In the genomic region with DNA sequence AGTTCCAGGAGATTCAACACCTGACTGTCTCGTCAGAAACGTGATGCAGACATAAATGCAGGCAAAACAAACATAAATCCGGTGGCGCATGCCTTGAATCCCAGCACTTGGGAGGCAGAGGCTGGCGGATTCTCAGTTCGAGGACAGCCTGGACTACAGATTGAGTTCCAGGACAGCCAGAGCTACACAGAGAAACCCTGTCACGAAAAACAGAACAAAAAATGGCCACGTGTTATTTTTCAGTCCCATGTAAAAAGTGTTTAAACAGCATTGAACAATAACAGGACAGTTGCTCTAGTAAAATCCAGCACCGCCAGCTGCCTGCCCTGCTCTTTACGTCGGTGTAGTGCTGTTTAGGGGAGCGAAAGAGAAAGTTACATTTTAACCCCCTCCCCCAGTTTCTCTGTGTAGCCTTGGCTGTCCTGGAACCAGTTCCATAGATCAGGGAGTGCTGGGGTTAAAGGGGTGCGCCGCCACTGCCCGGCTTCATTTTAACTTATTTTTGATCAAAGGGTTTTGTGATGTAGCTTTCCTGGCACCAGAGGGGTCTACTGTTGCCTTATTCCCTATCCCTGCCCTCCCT, we compare ENCODE assay signal across 1 mouse cellular context.
TF ChIP-seq lines count a peak whose summit lies in the region.

No protein-coding gene starts in this region.

TF ChIP-seq in CH12.LX, 34 proteins besides CTCF, POLR2A, EP300 and RAD21:
- no peak for TF ChIP-seq JUN (IDR thresholded peaks at IDR 0.05; ENCODE audit: insufficient read depth, low read depth, low read length)
- TF ChIP-seq IRF4 (IDR thresholded peaks at IDR 0.05; ENCODE audit: low read depth, low read length): no peak
- TF ChIP-seq ZMIZ1 (IDR thresholded peaks at IDR 0.05; ENCODE audit: low read depth, low read length): peak; percentile 18; the same call in 1 of the 2 replicates
- no peak for TF ChIP-seq TBP (conservative IDR thresholded peaks at IDR 0.05; ENCODE audit: low read depth, low read length)
- TF ChIP-seq PAX5 (IDR thresholded peaks at IDR 0.05; ENCODE audit: low read length): no peak
- no peak for TF ChIP-seq MAZ (IDR thresholded peaks at IDR 0.05; ENCODE audit: low read depth, low read length)
- TF ChIP-seq SMC3 (IDR thresholded peaks at IDR 0.05; ENCODE audit: low read depth, low read length): no peak
- TF ChIP-seq ETS1 (conservative IDR thresholded peaks at IDR 0.05; ENCODE audit: low read depth, low read length): no peak
- peak; percentile 78 for TF ChIP-seq MAX (IDR thresholded peaks at IDR 0.05; ENCODE audit: low read length)
- TF ChIP-seq SIN3A (IDR thresholded peaks at IDR 0.05; ENCODE audit: low read length): 0 out of 2 replicates have a peak, but pooled peaks have one; percentile 22
- no peak for TF ChIP-seq UBTF (IDR thresholded peaks at IDR 0.05; ENCODE audit: low read depth, low read length)
- no peak for TF ChIP-seq USF2 (conservative IDR thresholded peaks at IDR 0.05; ENCODE audit: low read depth, low read length)
- TF ChIP-seq MEF2A (IDR thresholded peaks at IDR 0.05; ENCODE audit: borderline replicate concordance, low read depth, low read length): no peak
- TF ChIP-seq E2F4 (IDR thresholded peaks at IDR 0.05; ENCODE audit: insufficient replicate concordance, low read depth, low read length): no peak
- TF ChIP-seq MYC (IDR thresholded peaks at IDR 0.05; ENCODE audit: low read depth, low read length): peak; percentile 79
- TF ChIP-seq POLR2AphosphoS2 (IDR thresholded peaks at IDR 0.05; ENCODE audit: low read depth, low read length): no peak
- TF ChIP-seq ZC3H11A (IDR thresholded peaks at IDR 0.05; ENCODE audit: low read depth, low read length): no peak
- no peak for TF ChIP-seq RCOR1 (conservative IDR thresholded peaks at IDR 0.05; ENCODE audit: low read depth, low read length)
- no peak for TF ChIP-seq CHD1 (IDR thresholded peaks at IDR 0.05; ENCODE audit: low read depth, low read length)
- TF ChIP-seq CHD2 (IDR thresholded peaks at IDR 0.05; ENCODE audit: low read length): peak; percentile 40; the same call in 1 of the 2 replicates
- no peak for TF ChIP-seq KAT2A (IDR thresholded peaks at IDR 0.05; ENCODE audit: insufficient replicate concordance, low read length)
- TF ChIP-seq MXI1 (IDR thresholded peaks at IDR 0.05; ENCODE audit: low read depth, low read length): peak; percentile 62
- TF ChIP-seq TCF12 (IDR thresholded peaks at IDR 0.05; ENCODE audit: low read depth, low read length): 0 out of 2 replicates have a peak, but pooled peaks have one; percentile 34
- TF ChIP-seq ZKSCAN1 (IDR thresholded peaks at IDR 0.05; ENCODE audit: borderline replicate concordance, low read depth, low read length): no peak
- TF ChIP-seq GABPA (IDR thresholded peaks at IDR 0.05; ENCODE audit: insufficient replicate concordance, low read depth, low read length): no peak
- TF ChIP-seq NELFE (IDR thresholded peaks at IDR 0.05; ENCODE audit: low read depth, low read length): no peak
- TF ChIP-seq BHLHE40 (IDR thresholded peaks at IDR 0.05; ENCODE audit: low read depth, low read length): peak; percentile 51; the same call in 1 of the 2 replicates
